Mouse (Mus musculus) G1E (cell line): Measurements from ENCODE around the gene P2ry6.

Experiments
- CTCF ChIP-seq: IDR thresholded peaks from 2 replicates; pipeline ENCODE4 v1.5.1; 2012; ENCODE audit warnings: low read depth, low read length, inconsistent platforms, mixed read lengths
- GATA1 ChIP-seq: IDR thresholded peaks from 2 replicates; pipeline ENCODE4 v1.6.1; 2012; ENCODE audit warnings: borderline replicate concordance, low read length, inconsistent platforms, mixed read lengths

DNA sequence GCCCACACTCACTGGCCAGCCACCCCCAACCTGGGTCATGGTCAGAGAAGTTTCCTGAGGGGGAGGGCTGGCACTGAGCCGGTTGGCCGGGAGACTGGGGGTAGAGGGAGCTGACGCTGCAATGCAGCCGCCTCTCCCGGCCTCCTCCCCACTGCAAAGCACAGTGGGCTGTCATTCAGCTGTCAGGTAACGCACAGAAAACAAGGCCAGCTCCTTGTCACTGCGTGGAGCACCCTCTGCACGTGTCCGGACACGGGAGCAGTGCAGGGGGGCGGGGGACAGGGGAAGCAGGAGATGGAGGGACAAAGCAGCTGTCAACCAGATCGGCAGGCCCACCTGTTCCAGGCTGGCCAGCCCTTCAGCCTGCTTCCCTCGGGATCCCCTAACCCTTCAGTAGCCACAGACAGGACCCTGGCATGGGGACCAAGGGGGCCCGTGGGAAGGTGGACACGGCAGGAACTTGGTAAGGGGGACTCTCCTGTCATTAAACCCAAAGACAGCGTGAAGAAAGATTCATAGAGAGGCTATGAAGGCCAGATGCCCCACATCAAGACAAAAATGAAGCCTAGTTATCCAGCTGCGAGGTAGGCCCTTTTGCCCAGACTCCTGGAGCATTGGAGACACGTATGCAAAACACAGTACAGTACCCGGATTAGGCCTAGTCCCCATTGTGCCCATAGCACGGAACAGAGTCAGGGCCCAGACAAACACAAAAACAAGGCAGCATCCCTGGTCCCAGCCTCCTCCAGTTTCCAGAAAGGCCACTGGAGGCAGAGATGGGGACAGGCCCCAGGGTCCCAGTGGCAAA lies 81.0 kb downstream of the P2ry6 start:
- TF ChIP-seq CTCF (no peak), GATA1 (no peak)
